14 mouse cellular contexts compared by ENCODE assay signal in the genomic region with DNA sequence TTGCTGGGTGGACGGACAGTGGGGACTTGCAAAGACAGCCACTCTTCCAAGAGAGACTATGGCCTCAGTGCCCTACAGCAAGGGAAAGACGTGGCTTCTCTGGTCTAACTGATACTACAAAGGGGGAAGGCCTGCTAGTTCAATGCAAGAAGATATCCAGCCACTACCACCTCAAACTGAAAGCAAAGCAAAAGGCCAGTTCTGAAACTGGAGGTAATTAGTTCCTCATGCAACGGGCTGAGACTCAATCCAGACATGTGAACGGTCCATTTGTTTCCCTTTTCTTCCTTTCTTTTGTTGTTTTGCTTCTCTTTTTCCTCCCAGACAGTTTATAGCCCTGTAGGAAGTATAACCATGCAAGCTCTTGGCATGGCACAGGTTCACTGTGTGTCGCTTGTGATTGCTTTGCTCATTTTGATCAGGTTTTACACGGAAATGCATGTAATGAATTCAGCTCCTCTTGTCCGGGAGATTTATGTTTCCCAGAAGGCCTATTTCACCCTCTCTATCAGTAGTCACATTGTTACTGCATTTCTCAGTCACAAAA.
DNase-seq lines count a peak whose midpoint lies in the region; ATAC-seq and TF ChIP-seq lines count a peak whose summit lies in the region.
"Had no signal": no experiment of that assay in that cellular context is flagged by ENCODE, and none has a peak within 500 bp of the region (broad histone marks: within the 10 kb centered on the region; RNA-seq: fewer than 3 reads in every experiment).

No protein-coding gene starts in this region.

- H3K4me2 ChIP-seq in hindbrain, embryonic 13.5 days, result no peak overlapping the region
- no peak overlapping the region for H3K4me2 ChIP-seq in hindbrain, embryonic 12.5 days (replicated peaks)
- H3K4me2 ChIP-seq in limb, embryonic 11.5 days (ENCODE audit: low read depth, severe bottlenecking), result no peak overlapping the region
- H3K4me2 ChIP-seq in neural tube, embryonic 12.5 days (replicated peaks), result peak overlapping the region; percentile 32; the same call in 1 of the 2 replicates
- H3K4me2 ChIP-seq in midbrain, postnatal 0 days (ENCODE audit: low read depth, low read length, poor library complexity, severe bottlenecking), result no peak overlapping the region
- H3K4me2 ChIP-seq: heart, embryonic 12.5 days; lung, embryonic 14.5 days; midbrain, embryonic 12.5 days had no signal

- TF ChIP-seq CTCF in midbrain, postnatal 0 days (IDR thresholded peaks at IDR 0.05), result no peak

- no peak for ATAC-seq in hindbrain, embryonic 13.5 days (ENCODE audit: low FRiP score)
- no peak for ATAC-seq in hindbrain, embryonic 12.5 days (ENCODE audit: low FRiP score)
- no peak; the same call in 1 of the 2 replicates for ATAC-seq in limb, embryonic 11.5 days (ENCODE audit: insufficient number of reproducible peaks, low FRiP score, low TSS enrichment, low read depth)
- ATAC-seq in neural tube, embryonic 12.5 days (ENCODE audit: low FRiP score, low read depth), result peak; percentile 63
- ATAC-seq in midbrain, postnatal 0 days (ENCODE audit: low FRiP score), result no peak

- H3K27me3 ChIP-seq in hindbrain, embryonic 13.5 days, result no peaks in the 10 kb centered on the region
- H3K27me3 ChIP-seq in hindbrain, embryonic 12.5 days, result no peaks in the 10 kb centered on the region
- no peaks in the 10 kb centered on the region for H3K27me3 ChIP-seq in limb, embryonic 11.5 days (ENCODE audit: control insufficient read depth, insufficient read depth, low read length)
- no peaks in the 10 kb centered on the region for H3K27me3 ChIP-seq in neural tube, embryonic 12.5 days (replicated peaks)
- H3K27me3 ChIP-seq in midbrain, postnatal 0 days (ENCODE audit: insufficient read depth, low read length), result no peaks in the 10 kb centered on the region
- H3K27me3 ChIP-seq: heart, embryonic 12.5 days; midbrain, embryonic 12.5 days had no signal

- DNase-seq in embryo, embryonic 11 days, result peak; percentile 50
- DNase-seq in limb, embryonic 11.5 days (ENCODE audit: low spot score), result peak; percentile 39
- DNase-seq in thymus, postnatal 10 days (ENCODE audit: low spot score in 2 of 2), result no peak
- DNase-seq in c-Kit-positive CD71-positive TER-119-positive erythroid progenitor cells, embryonic 14.5 days (ENCODE audit: low spot score), result no peak
- no peak for DNase-seq in midbrain, postnatal 0 days (ENCODE audit: low spot score)
- DNase-seq: B cell, adult 2 months; cerebellum, postnatal 25 days; kidney, adult 18-20 months; lung, embryonic 14.5 days had no signal

- H3K27ac ChIP-seq in hindbrain, embryonic 13.5 days, result 0 out of 2 replicates have a peak overlapping the region, but pooled peaks have one; percentile 26
- no peak overlapping the region for H3K27ac ChIP-seq in hindbrain, embryonic 12.5 days
- H3K27ac ChIP-seq in limb, embryonic 11.5 days (replicated peaks; ENCODE audit: low read depth, low read length), result peak overlapping the region; percentile 11; the same call in 1 of the 2 replicates
- H3K27ac ChIP-seq in neural tube, embryonic 12.5 days, result no peak overlapping the region
- H3K27ac ChIP-seq in midbrain, postnatal 0 days (ENCODE audit: low read depth, low read length), result no peak overlapping the region
- H3K27ac ChIP-seq: midbrain, embryonic 12.5 days had no signal

- 63% methylated on average over 7 of the region's 7 CpGs for WGBS in hindbrain, embryonic 13.5 days
- WGBS in hindbrain, embryonic 12.5 days, result 59% methylated on average over 7 of the region's 7 CpGs
- 19% methylated on average over 7 of the region's 7 CpGs for WGBS in limb, embryonic 11.5 days
- 23% methylated on average over 7 of the region's 7 CpGs for WGBS in neural tube, embryonic 12.5 days
- WGBS in midbrain, postnatal 0 days, result 66% methylated on average over 7 of the region's 7 CpGs

- H3K4me3 ChIP-seq in hindbrain, embryonic 13.5 days, result no peak overlapping the region
- H3K4me3 ChIP-seq in hindbrain, embryonic 12.5 days, result no peak overlapping the region
- H3K4me3 ChIP-seq in limb, embryonic 11.5 days (ENCODE audit: low read depth, low read length), result no peak overlapping the region
- H3K4me3 ChIP-seq in neural tube, embryonic 12.5 days, result no peak overlapping the region
- no peak overlapping the region for H3K4me3 ChIP-seq in midbrain, postnatal 0 days (ENCODE audit: low read depth, low read length)
- H3K4me3 ChIP-seq: heart, embryonic 12.5 days; midbrain, embryonic 12.5 days had no signal

- peaks cover 6% of the 10 kb centered on the region; the same call in 1 of the 2 replicates for H3K4me1 ChIP-seq in hindbrain, embryonic 13.5 days (replicated peaks)
- no peaks in the 10 kb centered on the region for H3K4me1 ChIP-seq in hindbrain, embryonic 12.5 days
- peaks cover 3% of the 10 kb centered on the region; the same call in 1 of the 2 replicates for H3K4me1 ChIP-seq in limb, embryonic 11.5 days (ENCODE audit: control insufficient read depth, insufficient read depth, low read length)
- peaks cover 7% of the 10 kb centered on the region for H3K4me1 ChIP-seq in neural tube, embryonic 12.5 days
- H3K4me1 ChIP-seq in midbrain, postnatal 0 days (ENCODE audit: insufficient read depth, low read length), result no peaks in the 10 kb centered on the region
- H3K4me1 ChIP-seq: heart, embryonic 12.5 days; midbrain, embryonic 12.5 days had no signal

- no peaks in the 10 kb centered on the region for H3K9me3 ChIP-seq in hindbrain, embryonic 13.5 days
- H3K9me3 ChIP-seq in hindbrain, embryonic 12.5 days (replicated peaks), result no peaks in the 10 kb centered on the region
- no peaks in the 10 kb centered on the region for H3K9me3 ChIP-seq in limb, embryonic 11.5 days (ENCODE audit: control insufficient read depth, low read length)
- no peaks in the 10 kb centered on the region for H3K9me3 ChIP-seq in neural tube, embryonic 12.5 days
- H3K9me3 ChIP-seq in midbrain, postnatal 0 days (ENCODE audit: low read length), result no peaks in the 10 kb centered on the region
- H3K9me3 ChIP-seq: midbrain, embryonic 12.5 days had no signal

- no peaks in the 10 kb centered on the region for H3K36me3 ChIP-seq in hindbrain, embryonic 13.5 days
- no peaks in the 10 kb centered on the region for H3K36me3 ChIP-seq in hindbrain, embryonic 12.5 days
- H3K36me3 ChIP-seq in limb, embryonic 11.5 days (ENCODE audit: control insufficient read depth, insufficient read depth, low read length), result no peaks in the 10 kb centered on the region
- no peaks in the 10 kb centered on the region for H3K36me3 ChIP-seq in neural tube, embryonic 12.5 days
- H3K36me3 ChIP-seq in midbrain, postnatal 0 days (ENCODE audit: insufficient read depth, low read length), result no peaks in the 10 kb centered on the region
- H3K36me3 ChIP-seq: heart, embryonic 12.5 days; midbrain, embryonic 12.5 days had no signal

- no peak overlapping the region for H3K9ac ChIP-seq in hindbrain, embryonic 13.5 days
- H3K9ac ChIP-seq in hindbrain, embryonic 12.5 days, result no peak overlapping the region
- H3K9ac ChIP-seq in limb, embryonic 11.5 days (ENCODE audit: low read length), result peak overlapping the region; percentile 30; the same call in 1 of the 2 replicates
- no peak overlapping the region for H3K9ac ChIP-seq in neural tube, embryonic 12.5 days
- no peak overlapping the region for H3K9ac ChIP-seq in midbrain, postnatal 0 days (replicated peaks; ENCODE audit: low read length, poor library complexity, severe bottlenecking)
- H3K9ac ChIP-seq: heart, embryonic 12.5 days; lung, embryonic 14.5 days; midbrain, embryonic 12.5 days had no signal

Comparison
In these comparisons a context has a peak if more than half of its experiments do, and no peak if none do; other contexts are left out.
1. H3K27ac ChIP-seq: peak in hindbrain, embryonic 13.5 days (single experiment) and limb, embryonic 11.5 days (single experiment); none in hindbrain, embryonic 12.5 days (single experiment), neural tube, embryonic 12.5 days (single experiment) and midbrain, postnatal 0 days (single experiment).
2. DNase-seq: peak in embryo, embryonic 11 days (single experiment) and limb, embryonic 11.5 days (single experiment); none in thymus, postnatal 10 days (0 of 2), c-Kit-positive CD71-positive TER-119-positive erythroid progenitor cells, embryonic 14.5 days (single experiment) and midbrain, postnatal 0 days (single experiment).